Mouse (Mus musculus): ENCODE measurements around the gene Cfap73. TPM values are rescaled to one million over a fixed set of nuclear protein-coding genes. Genes with fewer than 3 reads are reported as not detected.
A peak's percentile ranks its signal among the peaks of the same experiment; 100 is the strongest.

Cfap73 gene
- total and polyA plus RNA-seq, 3 experiments, result 0.25 TPM; not detected in 2

- TF ChIP-seq RAD21 (IDR thresholded peaks at IDR 0.05; ENCODE audit: low read depth, low read length), result peak; percentile 35
- TF ChIP-seq ZC3H11A (IDR thresholded peaks at IDR 0.05; ENCODE audit: low read depth, low read length), result peak; percentile 28; the same call in 1 of the 2 replicates
- peak; percentile 64 for TF ChIP-seq SMC3 (IDR thresholded peaks at IDR 0.05; ENCODE audit: low read depth, low read length)
- no peak for TF ChIP-seq POLR2AphosphoS5 (IDR thresholded peaks at IDR 0.05; ENCODE audit: borderline replicate concordance, low read depth, low read length)
- no peak for TF ChIP-seq ZNF384 (IDR thresholded peaks at IDR 0.05; ENCODE audit: low read depth, low read length)
- TF ChIP-seq E2F4 (IDR thresholded peaks at IDR 0.05; ENCODE audit: borderline replicate concordance, low read depth, low read length), result peak; percentile 42; the same call in 1 of the 2 replicates
- TF ChIP-seq CTCF (IDR thresholded peaks at IDR 0.05 in 2 of 3, conservative IDR thresholded peaks at IDR 0.05 in 1 of 3; ENCODE audit: control insufficient read depth in 1 of 3, insufficient read depth in 1 of 3, low read depth in 2 of 3, low read length in 3 of 3, poor library complexity in 1 of 3, severe bottlenecking in 1 of 3), result peak; percentile 92 to 98 (median 94)
These were observed 14.8 kb downstream of the Cfap73 start for GRCm38 (mm10) chr5:120619201-120619600.

GRCm38 (mm10) chr5:120618778-120619177 lies 15.3 kb downstream of the Cfap73 start:
- TF ChIP-seq MAFK (IDR thresholded peaks at IDR 0.05; ENCODE audit: borderline replicate concordance, low read depth, low read length), result no peak
- TF ChIP-seq POLR2AphosphoS5 (IDR thresholded peaks at IDR 0.05; ENCODE audit: borderline replicate concordance, low read depth, low read length), result no peak
- TF ChIP-seq KAT2A (conservative IDR thresholded peaks at IDR 0.05; ENCODE audit: low read depth, low read length), result no peak
- no peak for TF ChIP-seq ZNF384 (IDR thresholded peaks at IDR 0.05; ENCODE audit: low read depth, low read length)
- no peak for TF ChIP-seq RAD21 (IDR thresholded peaks at IDR 0.05; ENCODE audit: low read depth, low read length)
- peaks cover 0 to 6% of the 10 kb centered on the region in 2 experiments; a peak in 2 of 4 replicates for H3K36me3 ChIP-seq (ENCODE audit: control insufficient read depth in 1 of 2, insufficient read depth in 2 of 2, low read length in 2 of 2)

More at GRCm38 (mm10) chr5:120619201-120619600, 14.8 kb downstream of the Cfap73 start:
- Histone ChIP-seq H3K36me3 (ENCODE audit: control insufficient read depth in 1 of 2, insufficient read depth in 2 of 2, low read length in 2 of 2) (peaks cover 0 to 7% of the 10 kb centered on the region in 2 experiments; a peak in 2 of 4 replicates), H3K4me1 (ENCODE audit: control insufficient read depth in 1 of 2, insufficient read depth in 2 of 2, low read length in 2 of 2) (no peaks in the 10 kb centered on the region), H3K9me3 (replicated peaks; ENCODE audit: insufficient read depth, low read length) (no peaks in the 10 kb centered on the region), H3K27ac (ENCODE audit: control insufficient read depth, low read depth, low read length) (no peak overlapping the region), H3K4me3 (ENCODE audit: control insufficient read depth in 1 of 2, insufficient read depth in 1 of 2, low read depth in 2 of 2, low read length in 2 of 2) (no peak overlapping the region), H3K79me2 (ENCODE audit: control insufficient read depth, insufficient read depth, low read length, poor library complexity) (peaks cover 11% of the 10 kb centered on the region), H3K9ac (ENCODE audit: control insufficient read depth, low read depth, low read length, poor library complexity, severe bottlenecking) (no peak overlapping the region), H3K27me3 (ENCODE audit: control insufficient read depth in 1 of 2, insufficient read depth in 2 of 2, low read length in 2 of 2) (no peaks in the 10 kb centered on the region)
- DNase-seq (ENCODE audit: low read depth, low spot score), result peak; percentile 75

GRCm38 (mm10) chr5:120615903-120616302 lies 18.1 kb downstream of the Cfap73 start:
- TF ChIP-seq GATA1 (IDR thresholded peaks at IDR 0.05; ENCODE audit: low read depth, low read length), result no peak
- TF ChIP-seq POLR2AphosphoS5 (IDR thresholded peaks at IDR 0.05; ENCODE audit: borderline replicate concordance, low read depth, low read length), result no peak
- no peak for TF ChIP-seq NRF1 (IDR thresholded peaks at IDR 0.05; ENCODE audit: insufficient read depth, low read depth, low read length, poor library complexity, severe bottlenecking)
- peak; percentile 33 for TF ChIP-seq SMC3 (IDR thresholded peaks at IDR 0.05; ENCODE audit: low read depth, low read length)
- TF ChIP-seq MAX (IDR thresholded peaks at IDR 0.05; ENCODE audit: low read length), result 0 out of 2 replicates have a peak, but pooled peaks have one; percentile 16
- peak; percentile 26; the same call in 1 of the 2 replicates for TF ChIP-seq RAD21 (IDR thresholded peaks at IDR 0.05; ENCODE audit: low read depth, low read length)
- TF ChIP-seq CTCF (IDR thresholded peaks at IDR 0.05 in 2 of 3, conservative IDR thresholded peaks at IDR 0.05 in 1 of 3; ENCODE audit: control insufficient read depth in 1 of 3, insufficient read depth in 1 of 3, low read depth in 2 of 3, low read length in 3 of 3, poor library complexity in 1 of 3, severe bottlenecking in 1 of 3), result peak; percentile 62 to 89 (median 71)
- TF ChIP-seq GABPA (IDR thresholded peaks at IDR 0.05; ENCODE audit: low read depth, low read length), result no peak
- Histone ChIP-seq H3K79me2 (ENCODE audit: control insufficient read depth, insufficient read depth, low read length, poor library complexity) (peaks cover 29% of the 10 kb centered on the region), H3K9ac (ENCODE audit: control insufficient read depth, low read depth, low read length, poor library complexity, severe bottlenecking) (no peak overlapping the region), H3K9me3 (replicated peaks; ENCODE audit: insufficient read depth, low read length) (no peaks in the 10 kb centered on the region), H3K36me3 (ENCODE audit: control insufficient read depth in 1 of 2, insufficient read depth in 2 of 2, low read length in 2 of 2) (peaks cover 0 to 1% of the 10 kb centered on the region in 2 experiments; a peak in 2 of 4 replicates), H3K27ac (ENCODE audit: control insufficient read depth, low read depth, low read length) (no peak overlapping the region), H3K4me3 (ENCODE audit: control insufficient read depth in 1 of 2, insufficient read depth in 1 of 2, low read depth in 2 of 2, low read length in 2 of 2) (no peak overlapping the region), H3K4me1 (ENCODE audit: control insufficient read depth in 1 of 2, insufficient read depth in 2 of 2, low read length in 2 of 2) (peaks cover 2 to 8% of the 10 kb centered on the region in 2 experiments; a peak in 2 of 4 replicates), H3K27me3 (ENCODE audit: control insufficient read depth in 1 of 2, insufficient read depth in 2 of 2, low read length in 2 of 2) (no peaks in the 10 kb centered on the region)
- DNase-seq (ENCODE audit: low read depth, low spot score), result peak; percentile 77

More at GRCm38 (mm10) chr5:120618778-120619177, 15.3 kb downstream of the Cfap73 start:
- no peaks in the 10 kb centered on the region for H3K9me3 ChIP-seq (replicated peaks; ENCODE audit: insufficient read depth, low read length)
- H3K4me3 ChIP-seq (ENCODE audit: control insufficient read depth in 1 of 2, insufficient read depth in 1 of 2, low read depth in 2 of 2, low read length in 2 of 2), result no peak overlapping the region
- peaks cover 15% of the 10 kb centered on the region for H3K79me2 ChIP-seq (ENCODE audit: control insufficient read depth, insufficient read depth, low read length, poor library complexity)
- no peaks in the 10 kb centered on the region for H3K4me1 ChIP-seq (ENCODE audit: control insufficient read depth in 1 of 2, insufficient read depth in 2 of 2, low read length in 2 of 2)
- no peaks in the 10 kb centered on the region for H3K27me3 ChIP-seq (ENCODE audit: control insufficient read depth in 1 of 2, insufficient read depth in 2 of 2, low read length in 2 of 2)
- no peak overlapping the region for H3K9ac ChIP-seq (ENCODE audit: control insufficient read depth, low read depth, low read length, poor library complexity, severe bottlenecking)
- H3K27ac ChIP-seq (ENCODE audit: control insufficient read depth, low read depth, low read length), result no peak overlapping the region
- DNase-seq (ENCODE audit: low read depth, low spot score), result no peak

Data from MEL (cell line).